Mouse (Mus musculus) hindbrain, embryonic 11.5 days (tissue): ENCODE results near the gene Clint1. TPM values are rescaled to one million over a fixed set of nuclear protein-coding genes. Genes with fewer than 3 reads are reported as not detected.

Experiments used
- ATAC-seq: fragments of 200-750 bp; cut with Nextera tagmentation; 2 replicates; pipeline ENCODE4 v1.8.0; 2017; ENCODE audit warnings: mild to moderate bottlenecking, moderate TSS enrichment, moderate library complexity; ENCODE audit not compliant: low FRiP score
- DNase-seq: peaks from one replicate; pipeline ENCODE4 v3.0.0-alpha.2; 2015; ENCODE audit warnings: low spot score
- H3K27ac ChIP-seq: fragments of 300-500 bp; sonication (generic); 2 replicates; pipeline ENCODE4 v1.5.1; 2014; ENCODE audit warnings: mild to moderate bottlenecking, low read depth, low read length
- H3K27me3 ChIP-seq: fragments of 300-500 bp; sonication (generic); 2 replicates; pipeline ENCODE4 v1.6.1; 2014; ENCODE audit warnings: mild to moderate bottlenecking, low read length, moderate library complexity, mixed read lengths; ENCODE audit not compliant: control insufficient read depth, insufficient read depth
- H3K36me3 ChIP-seq: fragments of 300-500 bp; sonication (generic); 2 replicates; pipeline ENCODE4 v1.6.1; 2014; ENCODE audit warnings: mild to moderate bottlenecking, low read length, moderate library complexity, mixed read lengths; ENCODE audit not compliant: control insufficient read depth, insufficient read depth
- H3K4me1 ChIP-seq: fragments of 300-500 bp; sonication (generic); replicated peaks from 2 replicates; pipeline ENCODE4 v1.6.1; 2014; ENCODE audit warnings: low read length, mixed read lengths; ENCODE audit not compliant: control insufficient read depth, insufficient read depth
- H3K4me2 ChIP-seq: fragments of 300-500 bp; sonication (generic); replicated peaks from 2 replicates; pipeline ENCODE4 v1.6.1; 2014; ENCODE audit warnings: mild to moderate bottlenecking, low read depth, low read length
- H3K4me3 ChIP-seq: fragments of 300-500 bp; sonication (generic); 2 replicates; pipeline ENCODE4 v1.5.1; 2014; ENCODE audit warnings: low read depth, low read length
- H3K9ac ChIP-seq: fragments of 300-500 bp; sonication (generic); 2 replicates; pipeline ENCODE4 v1.6.1; 2014; ENCODE audit warnings: low read depth, low read length
- H3K9me3 ChIP-seq: fragments of 300-500 bp; sonication (generic); 2 replicates; pipeline ENCODE4 v1.6.1; 2016; ENCODE audit warnings: low read length; ENCODE audit not compliant: control insufficient read depth
- WGBS: fragments of 180-500 bp; shearing (Covaris S2); extraction: QIAGEN DNeasy Blood & Tissue Kit; methylation state at CpG from one replicate; pipeline ENCODE4 v1.1.7; 2014; 5-methylcytosine and 5-hydroxymethylcytosine counted together
- polyA plus RNA-seq: library from polyadenylated mRNA; unstranded; fragments of >200 nt; fragmentation: Nextera tagmentation; extraction: Ambion mirVana; gene quantifications from 2 replicates; pipeline ENCODE4 v1.2.1, GENCODE M21; 2014

Clint1 gene
- polyA plus RNA-seq, 1 experiment from 2014 or later, result 52.1 TPM

- H3K4me2 ChIP-seq, result no peak overlapping the region
- 85% methylated on average over 5 of the region's 5 CpGs for WGBS
- no peak for ATAC-seq
- no peak overlapping the region for H3K27ac ChIP-seq
- H3K9me3 ChIP-seq, result no peaks in the 10 kb centered on the region
- no peaks in the 10 kb centered on the region for H3K27me3 ChIP-seq
- no peak overlapping the region for H3K4me3 ChIP-seq
- H3K36me3 ChIP-seq, result no peaks in the 10 kb centered on the region
- no peaks in the 10 kb centered on the region for H3K4me1 ChIP-seq
- no peak for DNase-seq
- H3K9ac ChIP-seq, result no peak overlapping the region
These were observed 14.5 kb upstream of the Clint1 start for GRCm38 (mm10) chr11:45837257-45837817.

GRCm38 (mm10) chr11:45838450-45838849, 13.4 kb upstream of the Clint1 start:
- Histone ChIP-seq H3K27ac (no peak overlapping the region), H3K4me3 (no peak overlapping the region), H3K27me3 (no peaks in the 10 kb centered on the region), H3K36me3 (no peaks in the 10 kb centered on the region), H3K4me1 (no peaks in the 10 kb centered on the region), H3K9ac (no peak overlapping the region), H3K9me3 (no peaks in the 10 kb centered on the region), H3K4me2 (no peak overlapping the region)
- ATAC-seq (no peak), DNase-seq (no peak)
- WGBS, result 88% methylated on average over 3 of the region's 3 CpGs

- WGBS, result 91% methylated on average over 3 of the region's 3 CpGs
- no peaks in the 10 kb centered on the region for H3K9me3 ChIP-seq
- no peak overlapping the region for H3K4me3 ChIP-seq
These were observed 11.5 kb upstream of the Clint1 start for GRCm38 (mm10) chr11:45840332-45840731.

GRCm38 (mm10) chr11:45846008-45846407, 5.8 kb upstream of the Clint1 start:
- Histone ChIP-seq H3K9me3 (no peaks in the 10 kb centered on the region), H3K4me1 (no peaks in the 10 kb centered on the region), H3K9ac (no peak overlapping the region), H3K27me3 (no peaks in the 10 kb centered on the region), H3K4me3 (no peak overlapping the region), H3K27ac (no peak overlapping the region), H3K4me2 (no peak overlapping the region), H3K36me3 (no peaks in the 10 kb centered on the region)
- WGBS, result 26% methylated on average over 3 of the region's 3 CpGs
- DNase-seq, result no peak
- ATAC-seq, result no peak

More at GRCm38 (mm10) chr11:45840332-45840731, 11.5 kb upstream of the Clint1 start:
- Histone ChIP-seq H3K9ac (no peak overlapping the region), H3K27ac (no peak overlapping the region), H3K27me3 (no peaks in the 10 kb centered on the region), H3K4me2 (no peak overlapping the region), H3K4me1 (no peaks in the 10 kb centered on the region), H3K36me3 (no peaks in the 10 kb centered on the region)
- DNase-seq, result no peak
- ATAC-seq, result no peak

- no peak overlapping the region for H3K9ac ChIP-seq
- no peak overlapping the region for H3K4me3 ChIP-seq
- DNase-seq (no peak), ATAC-seq (no peak)
- 85% methylated on average over 7 of the region's 7 CpGs for WGBS
- no peak overlapping the region for H3K27ac ChIP-seq
- no peak overlapping the region for H3K4me2 ChIP-seq
- H3K27me3 ChIP-seq, result no peaks in the 10 kb centered on the region
- no peaks in the 10 kb centered on the region for H3K4me1 ChIP-seq
- no peaks in the 10 kb centered on the region for H3K9me3 ChIP-seq
- no peaks in the 10 kb centered on the region for H3K36me3 ChIP-seq
These were observed 4.3 kb upstream of the Clint1 start for GRCm38 (mm10) chr11:45847548-45847947.

- Histone ChIP-seq H3K9me3 (no peaks in the 10 kb centered on the region), H3K4me1 (no peaks in the 10 kb centered on the region; the same call in 1 of the 2 replicates), H3K4me3 (no peak overlapping the region), H3K36me3 (no peaks in the 10 kb centered on the region), H3K4me2 (no peak overlapping the region), H3K9ac (no peak overlapping the region), H3K27ac (no peak overlapping the region), H3K27me3 (no peaks in the 10 kb centered on the region)
- DNase-seq (no peak), ATAC-seq (no peak)
- 89% methylated on average over 12 of the region's 12 CpGs for WGBS
These were observed 3.6 kb upstream of the Clint1 start for GRCm38 (mm10) chr11:45848253-45848652.

GRCm38 (mm10) chr11:45849203-45849602, 2.6 kb upstream of the Clint1 start:
- H3K9ac ChIP-seq, result no peak overlapping the region
- H3K9me3 ChIP-seq, result no peaks in the 10 kb centered on the region
- no peak for ATAC-seq
- WGBS, result 87% methylated on average over 4 of the region's 4 CpGs
- H3K4me2 ChIP-seq, result no peak overlapping the region
- DNase-seq, result no peak
- H3K4me1 ChIP-seq, result no peaks in the 10 kb centered on the region; the same call in 1 of the 2 replicates
- no peak overlapping the region for H3K27ac ChIP-seq
- H3K4me3 ChIP-seq, result no peak overlapping the region
- no peaks in the 10 kb centered on the region for H3K36me3 ChIP-seq
- H3K27me3 ChIP-seq, result no peaks in the 10 kb centered on the region

GRCm38 (mm10) chr11:45849859-45850258, 2.0 kb upstream of the Clint1 start:
- no peak for DNase-seq

GRCm38 (mm10) chr11:45850317-45850716, 1.5 kb upstream of the Clint1 start:
- 45% methylated on average over 3 of the region's 3 CpGs for WGBS
- Histone ChIP-seq H3K4me1 (no peaks in the 10 kb centered on the region; the same call in 1 of the 2 replicates), H3K4me2 (no peak overlapping the region), H3K4me3 (no peak overlapping the region), H3K27me3 (no peaks in the 10 kb centered on the region), H3K9me3 (no peaks in the 10 kb centered on the region), H3K27ac (no peak overlapping the region), H3K36me3 (no peaks in the 10 kb centered on the region), H3K9ac (no peak overlapping the region)
- no peak for ATAC-seq
- DNase-seq, result no peak

More at GRCm38 (mm10) chr11:45849859-45850258, 2.0 kb upstream of the Clint1 start:
- Histone ChIP-seq H3K4me2 (no peak overlapping the region), H3K9ac (no peak overlapping the region), H3K4me3 (no peak overlapping the region), H3K27me3 (no peaks in the 10 kb centered on the region), H3K9me3 (no peaks in the 10 kb centered on the region), H3K4me1 (no peaks in the 10 kb centered on the region; the same call in 1 of the 2 replicates), H3K36me3 (no peaks in the 10 kb centered on the region), H3K27ac (no peak overlapping the region)
- ATAC-seq, result no peak
- 68% methylated on average over 3 of the region's 3 CpGs for WGBS
